Mouse (Mus musculus) inflammation-experienced regulatory T-cells (primary cell): ENCODE results near the gene Stk36. TPM values are rescaled to one million over a fixed set of nuclear protein-coding genes. Genes with fewer than 3 reads are reported as not detected.

Source experiments
- polyA plus RNA-seq, 2 experiments: library from polyadenylated mRNA; unstranded; fragments of 100-300 nt; shearing (Covaris generic); gene quantifications; one replicate each; pipeline ENCODE4 v1.2.1; 2017

Gene Stk36
- polyA plus RNA-seq: 1 to 10 TPM in 1 of 2 experiments, under 1 TPM in 1; 0.18 to 1.0 TPM

GRCm38 (mm10) chr1:74601267-74601962 lies at the start of gene Stk36, which contains the start of gene Rnf25:
TSS of gene Stk36 (plus strand) at chr1:74601445.
TSS of gene Rnf25 (minus strand) at chr1:74601397.

GRCm38 (mm10) chr1:74587773-74588445 lies 13.3 kb upstream of the Stk36 start, which contains the start of the genes Zfp142 and Bcs1l:
TSS of gene Zfp142 (minus strand) at chr1:74588246.
TSS of gene Bcs1l (plus strand) at chr1:74588289.

GRCm38 (mm10) chr1:74661448-74662195 lies 60.4 kb downstream of the Stk36 start, which contains the start of gene Ttll4:
TSS of gene Ttll4 (plus strand) at chr1:74661745.

Other genes starting within 250 kb of the Stk36 start
- gene Catip, start 239.3 kb upstream of the Stk36 start, polyA plus RNA-seq: not detected
- gene Slc11a1, start 226.2 kb upstream of the Stk36 start, polyA plus RNA-seq: 1 to 10 TPM; 1.0 to 6.0 TPM
- 1 to 10 TPM; 4.8 to 6.9 TPM for gene Ctdsp1, start 209.9 kb upstream of the Stk36 start, polyA plus RNA-seq
- gene Vil1, start 192.1 kb upstream of the Stk36 start, polyA plus RNA-seq: under 1 TPM; 0.22 to 0.38 TPM
- gene Cnot9, start 95.4 kb upstream of the Stk36 start, polyA plus RNA-seq: 10 to 100 TPM; 26.8 to 34.2 TPM
- gene Plcd4, start 58.6 kb upstream of the Stk36 start, polyA plus RNA-seq: 1 to 10 TPM; 1.1 to 2.2 TPM
- gene Usp37, start 57.2 kb upstream of the Stk36 start, polyA plus RNA-seq: 10 to 100 TPM; 12.9 to 13.4 TPM
- 10 to 100 TPM; 17.6 to 24.1 TPM for gene Zfp142, start 13.2 kb upstream of the Stk36 start, polyA plus RNA-seq
- 10 to 100 TPM; 10.2 to 12.2 TPM for gene Bcs1l, start 13.2 kb upstream of the Stk36 start, polyA plus RNA-seq
- 10 to 100 TPM; 28.7 to 30.4 TPM for gene Rnf25, start within 50 bp of the Stk36 start, polyA plus RNA-seq
- 10 to 100 TPM; 22.4 to 30.3 TPM for gene Ttll4, start 60.3 kb downstream of the Stk36 start, polyA plus RNA-seq
- gene Cyp27a1, start 112.1 kb downstream of the Stk36 start, polyA plus RNA-seq: under 1 TPM in 1 of 2 experiments, not detected in 1; 0.64 TPM
- not detected for gene Prkag3, start 147.8 kb downstream of the Stk36 start, polyA plus RNA-seq
- under 1 TPM in 1 of 2 experiments, not detected in 1; 0.42 TPM for gene Wnt6, start 170.4 kb downstream of the Stk36 start, polyA plus RNA-seq
- gene Wnt10a, start 190.1 kb downstream of the Stk36 start, polyA plus RNA-seq: 1 to 10 TPM; 1.8 to 3.5 TPM